Mouse (Mus musculus) small intestine, adult 2 months (tissue): Measurements from ENCODE around the gene Wnt3. TPM values are rescaled to one million over a fixed set of nuclear protein-coding genes. Genes with fewer than 3 reads are reported as not detected.
A peak's percentile ranks its signal among the peaks of the same experiment; 100 is the strongest.

Source experiments
- H3K27ac ChIP-seq: fragments of 200-500 bp; 2 replicates; pipeline ENCODE4 v1.5.1; 2012; ENCODE audit warnings: low read depth, low read length, control low read depth, inconsistent platforms; ENCODE audit not compliant: insufficient read depth
- H3K27me3 ChIP-seq: fragments of 200-500 bp; 2 replicates; pipeline ENCODE4 v1.6.1; 2012; ENCODE audit warnings: mild to moderate bottlenecking, moderate library complexity, low read length, inconsistent platforms; ENCODE audit not compliant: control insufficient read depth, insufficient read depth
- H3K36me3 ChIP-seq: fragments of 200-500 bp; 2 replicates; pipeline ENCODE4 v1.6.1; 2012; ENCODE audit warnings: mild to moderate bottlenecking, low read length, control low read depth, inconsistent platforms; ENCODE audit not compliant: control insufficient read depth, insufficient read depth
- H3K4me1 ChIP-seq: fragments of 200-500 bp; 2 replicates; pipeline ENCODE4 v1.6.1; 2012; ENCODE audit warnings: low read length, inconsistent platforms, mixed read lengths; ENCODE audit not compliant: control insufficient read depth, insufficient read depth, insufficient read length
- H3K4me3 ChIP-seq: fragments of 200-500 bp; 2 replicates; pipeline ENCODE4 v1.5.1; 2012; ENCODE audit warnings: low read depth, mild to moderate bottlenecking, control low read depth, inconsistent platforms, low read length, moderate library complexity
- CTCF ChIP-seq: fragments of 200-500 bp; IDR thresholded peaks from 2 replicates; pipeline ENCODE4 v1.5.1; 2012; ENCODE audit warnings: low read depth, mild to moderate bottlenecking, control low read depth, inconsistent platforms, low read length, moderate library complexity, mixed read lengths; ENCODE audit not compliant: insufficient replicate concordance, insufficient read length; ENCODE audit errors: extremely low read depth
- POLR2A ChIP-seq: fragments of 200-500 bp; IDR thresholded peaks from 2 replicates; pipeline ENCODE4 v1.6.1; 2012; ENCODE audit warnings: low read depth, mild to moderate bottlenecking, control low read depth, inconsistent platforms, low read length, moderate library complexity
- WGBS: fragments of 180-500 bp; shearing (Covaris S2); methylation state at CpG from one replicate; pipeline ENCODE4 v1.1.7; 2018; 5-methylcytosine and 5-hydroxymethylcytosine counted together
- polyA plus RNA-seq: library from polyadenylated mRNA; depleted of rRNA; stranded (reverse); fragments of >200 nt; gene quantifications from 2 replicates; pipeline ENCODE4 v1.2.3, GENCODE M21; 2012

The Wnt3 gene
- polyA plus RNA-seq, 1 experiment = 4.8 TPM

DNA sequence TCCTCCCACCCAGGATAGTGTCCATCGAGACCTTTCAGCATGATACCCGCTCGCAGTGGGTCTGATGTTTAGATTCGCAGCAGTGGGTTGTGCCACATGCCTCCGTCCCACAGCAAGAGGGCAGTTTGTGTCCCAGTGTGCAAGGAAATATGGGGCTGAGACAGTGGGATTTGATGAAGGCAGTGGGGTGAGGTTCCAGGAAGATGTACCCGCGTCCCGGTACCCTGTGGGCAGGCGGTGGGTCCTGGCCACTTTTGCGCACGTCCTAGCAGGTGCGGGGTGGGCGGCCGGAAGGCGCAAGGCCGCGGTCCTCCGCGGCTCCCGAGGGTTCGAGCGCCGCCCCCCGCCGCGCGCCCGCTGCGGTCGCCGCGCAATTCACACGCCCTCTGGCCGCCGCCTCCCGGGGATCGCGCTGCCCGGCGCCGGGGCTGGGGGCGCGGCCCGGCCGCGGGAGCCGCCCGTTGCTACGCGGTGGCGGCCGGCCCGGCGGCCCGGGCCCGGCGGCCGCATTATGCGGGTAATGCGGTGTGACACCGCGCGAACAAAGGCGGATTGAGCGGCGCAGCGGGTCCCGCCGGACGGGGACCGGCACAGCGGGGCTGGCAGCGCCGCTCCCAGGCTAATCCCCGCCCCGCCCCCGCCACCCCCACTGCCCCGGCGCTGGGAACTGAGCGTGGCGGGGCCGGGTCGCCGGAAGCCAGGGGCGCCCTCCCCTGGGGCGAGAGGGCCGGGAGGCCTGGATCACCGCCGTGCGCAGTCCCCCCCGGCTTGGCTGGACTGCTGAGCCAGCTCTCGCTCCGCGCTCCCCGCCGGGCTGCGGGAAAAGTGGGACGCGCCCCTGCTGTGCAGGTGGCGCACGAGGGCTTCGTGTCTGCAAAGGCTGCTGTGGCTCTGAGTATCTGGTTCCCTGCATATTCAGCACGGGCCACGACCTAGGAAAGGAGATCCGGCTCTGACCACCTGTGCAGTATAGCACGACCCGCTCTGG is 36.0 kb downstream of the Wnt3 start:
- H3K27me3 ChIP-seq = peaks cover 13% of the 10 kb centered on the region
- H3K4me3 ChIP-seq = peak overlapping the region; percentile 41
- TF ChIP-seq CTCF = no peak
- TF ChIP-seq POLR2A = no peak
- H3K27ac ChIP-seq = no peak overlapping the region
- H3K4me1 ChIP-seq = peaks cover 8% of the 10 kb centered on the region
- under 1% methylated on average over 106 of the region's 107 CpGs for WGBS
- H3K36me3 ChIP-seq = no peaks in the 10 kb centered on the region

DNA sequence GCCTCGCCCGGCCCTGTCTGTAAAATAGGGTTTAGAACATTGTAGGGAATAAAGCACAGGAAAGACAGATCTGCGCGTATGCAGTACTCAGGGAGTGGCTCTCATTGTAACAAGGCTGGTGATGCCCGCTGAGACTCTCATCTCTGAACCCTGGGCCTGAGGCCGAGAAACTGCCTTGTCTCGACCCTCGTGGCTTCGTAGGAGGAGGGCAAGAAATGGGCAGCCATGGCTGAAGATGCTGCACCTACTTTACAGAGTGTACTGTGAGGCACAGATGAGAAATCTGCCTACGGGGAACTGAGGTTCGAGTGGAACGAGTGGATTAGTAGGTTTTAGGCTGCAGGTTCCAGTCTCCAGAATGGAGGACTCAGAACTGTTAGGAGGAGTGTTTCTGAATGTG is 36.7 kb downstream of the Wnt3 start:
- WGBS = 38% methylated on average over 12 of the region's 12 CpGs
- no peak overlapping the region for H3K27ac ChIP-seq
- H3K4me1 ChIP-seq = peaks cover 15% of the 10 kb centered on the region
- TF ChIP-seq CTCF (no peak), POLR2A (no peak)
- H3K27me3 ChIP-seq = peaks cover 13% of the 10 kb centered on the region
- no peaks in the 10 kb centered on the region for H3K36me3 ChIP-seq
- H3K4me3 ChIP-seq = 0 out of 2 replicates have a peak overlapping the region, but pooled peaks have one; percentile 41

DNA sequence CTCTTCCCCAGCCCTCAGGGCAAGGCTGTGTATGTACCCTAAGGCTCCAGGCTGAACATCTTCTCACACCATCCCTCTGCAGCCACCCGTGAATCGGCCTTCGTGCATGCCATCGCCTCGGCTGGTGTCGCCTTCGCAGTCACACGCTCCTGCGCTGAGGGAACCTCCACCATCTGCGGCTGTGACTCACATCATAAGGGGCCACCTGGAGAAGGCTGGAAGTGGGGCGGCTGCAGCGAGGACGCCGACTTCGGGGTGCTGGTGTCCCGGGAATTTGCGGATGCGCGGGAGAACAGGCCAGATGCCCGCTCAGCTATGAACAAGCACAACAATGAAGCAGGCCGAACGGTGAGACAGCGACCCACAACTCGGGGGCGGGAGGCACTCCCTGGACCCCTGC is 37.3 kb downstream of the Wnt3 start:
- Histone ChIP-seq H3K27ac (no peak overlapping the region), H3K4me3 (no peak overlapping the region), H3K27me3 (peaks cover 13% of the 10 kb centered on the region), H3K4me1 (peaks cover 17% of the 10 kb centered on the region), H3K36me3 (no peaks in the 10 kb centered on the region)
- 90% methylated on average over 25 of the region's 25 CpGs for WGBS
- no peak for TF ChIP-seq POLR2A
- no peak for TF ChIP-seq CTCF

DNA sequence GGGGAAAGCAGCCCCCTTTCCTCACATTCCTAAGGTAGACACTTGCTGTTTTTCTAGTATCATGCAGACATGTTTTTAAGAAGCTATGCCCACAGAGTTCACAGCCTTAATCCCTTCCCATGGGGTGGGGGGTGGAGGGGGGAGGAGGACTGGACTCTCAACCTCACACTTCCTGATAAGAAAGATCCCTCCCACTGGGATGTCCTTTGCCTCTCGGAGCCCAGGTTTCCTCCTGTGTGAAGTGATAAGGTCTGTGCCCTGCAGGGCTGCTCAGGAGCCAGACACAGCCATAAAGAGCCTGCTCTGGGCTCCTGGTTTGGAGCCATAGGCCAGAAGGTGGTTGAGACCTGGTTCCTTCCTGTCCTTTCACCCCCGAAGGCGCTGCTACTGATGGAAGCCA is 40.9 kb downstream of the Wnt3 start:
- H3K27me3 ChIP-seq = peaks cover 6% of the 10 kb centered on the region
- TF ChIP-seq POLR2A (no peak), CTCF (no peak)
- no peak overlapping the region for H3K4me3 ChIP-seq
- WGBS = 8% methylated on average over 3 of the region's 3 CpGs
- H3K4me1 ChIP-seq = peaks cover 13% of the 10 kb centered on the region
- no peak overlapping the region for H3K27ac ChIP-seq
- H3K36me3 ChIP-seq = no peaks in the 10 kb centered on the region

DNA sequence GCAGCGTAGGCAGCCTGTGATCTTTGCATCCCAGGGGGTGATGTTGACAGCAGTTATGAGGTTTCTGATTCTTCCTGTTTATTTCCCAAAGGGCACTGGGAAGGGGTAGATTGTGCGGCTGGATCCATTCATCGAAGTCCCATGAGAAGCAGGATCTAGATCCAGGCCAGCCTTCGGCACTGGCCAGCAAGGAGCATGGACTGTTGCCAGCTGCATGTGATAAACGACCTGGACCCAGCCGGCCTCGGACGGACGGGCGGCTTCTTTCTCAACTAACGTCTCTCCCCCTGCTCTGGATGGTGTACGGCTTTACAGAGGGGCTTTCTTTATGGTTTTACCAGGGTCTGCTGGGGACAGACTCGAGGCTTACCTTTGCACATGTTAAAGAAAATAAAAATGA is 42.0 kb downstream of the Wnt3 start:
- H3K27me3 ChIP-seq = no peaks in the 10 kb centered on the region
- H3K4me3 ChIP-seq = no peak overlapping the region
- no peak for TF ChIP-seq CTCF
- no peak for TF ChIP-seq POLR2A
- H3K36me3 ChIP-seq = no peaks in the 10 kb centered on the region
- no peak overlapping the region for H3K27ac ChIP-seq
- peaks cover 13% of the 10 kb centered on the region for H3K4me1 ChIP-seq
- 37% methylated on average over 13 of the region's 13 CpGs for WGBS

DNA sequence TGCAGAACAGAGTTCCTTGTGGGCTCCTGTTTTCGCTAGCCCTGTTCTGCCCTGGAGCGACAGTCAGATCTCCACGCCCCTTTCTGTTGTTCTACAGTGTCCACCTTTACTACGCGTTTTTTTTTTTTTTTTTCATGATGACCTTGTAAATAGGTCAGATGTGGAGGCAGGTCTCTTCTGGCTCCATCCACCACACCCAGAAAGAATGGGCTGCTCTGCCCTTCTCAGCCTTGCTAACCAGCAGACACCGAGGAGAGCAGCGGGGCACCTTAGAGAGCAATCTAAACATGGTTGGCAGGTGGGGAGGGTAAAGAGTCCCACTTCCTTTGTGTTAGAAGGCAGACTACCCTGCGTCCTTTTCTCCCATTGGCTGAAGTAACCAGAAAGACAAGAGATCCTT is 42.8 kb downstream of the Wnt3 start:
- H3K27ac ChIP-seq = no peak overlapping the region
- H3K4me1 ChIP-seq = peaks cover 13% of the 10 kb centered on the region
- TF ChIP-seq CTCF (no peak), POLR2A (no peak)
- H3K36me3 ChIP-seq = no peaks in the 10 kb centered on the region
- 88% methylated on average over 8 of the region's 8 CpGs for WGBS
- no peak overlapping the region for H3K4me3 ChIP-seq
- H3K27me3 ChIP-seq = no peaks in the 10 kb centered on the region

DNA sequence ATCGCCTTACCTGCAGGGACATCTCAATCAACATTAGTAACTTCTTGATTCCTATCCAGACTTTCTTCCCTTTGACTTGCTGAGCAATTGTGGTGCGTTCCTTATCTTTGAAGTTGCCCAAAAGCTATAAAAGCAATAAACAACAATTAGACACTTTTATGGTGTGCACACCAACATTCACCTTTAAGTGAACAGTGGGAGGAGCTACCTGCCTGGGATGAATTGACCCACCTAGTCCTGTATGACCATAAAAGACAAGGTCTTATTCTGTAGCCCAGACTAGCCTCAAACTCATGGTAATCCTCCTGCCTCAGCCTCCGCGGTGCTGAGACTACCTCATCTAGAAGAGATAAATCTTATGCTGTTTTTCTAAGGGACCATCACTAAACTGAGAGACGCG is 53.3 kb downstream of the Wnt3 start:
- TF ChIP-seq CTCF (no peak), POLR2A (no peak)
- Histone ChIP-seq H3K36me3 (peaks cover 18% of the 10 kb centered on the region), H3K4me3 (no peak overlapping the region), H3K27ac (no peak overlapping the region), H3K27me3 (no peaks in the 10 kb centered on the region), H3K4me1 (peaks cover 4% of the 10 kb centered on the region; the same call in 1 of the 2 replicates)
- 49% methylated on average over 6 of the region's 6 CpGs for WGBS
